Mouse (Mus musculus) monocyte, adult 2 months (primary cell): ENCODE results near the gene Entr1.
A peak's percentile ranks its signal among the peaks of the same experiment; 100 is the strongest.
"Not testable (repeated sequence)": the region's sequence is repeated elsewhere in the genome, so short reads cannot be mapped to it uniquely, and the experiment has no call there.

Experiments
- DNase-seq, 2 experiments: peaks; one replicate each; pipeline ENCODE4 v3.0.0; 2022; ENCODE audit warnings: low spot score in 2 of 2, low read depth in 1 of 2

The Entr1 gene

GRCm38 (mm10) chr2:26388682-26389153 is 398 bp downstream of the Entr1 start:
- no peak for DNase-seq

- DNase-seq: no peak
Measured at GRCm38 (mm10) chr2:26387713-26388112, 1.4 kb downstream of the Entr1 start.

GRCm38 (mm10) chr2:26380871-26381270 is 8.2 kb downstream of the Entr1 start:
- DNase-seq: not testable (repeated sequence)

GRCm38 (mm10) chr2:26380131-26380771 is 8.9 kb downstream of the Entr1 start, which contains the start of gene Snapc4:
Snapc4 (minus strand) TSS chr2:26380653.
- peak in 1 of 2 experiments; percentile 50 for DNase-seq

GRCm38 (mm10) chr2:26372396-26372795 is 16.7 kb downstream of the Entr1 start:
- DNase-seq: no peak

GRCm38 (mm10) chr2:26368572-26368971 is 20.5 kb downstream of the Entr1 start:
- DNase-seq: no peak

GRCm38 (mm10) chr2:26367911-26368310 is 21.2 kb downstream of the Entr1 start:
- DNase-seq: no peak

GRCm38 (mm10) chr2:26364738-26365465 is 24.2 kb downstream of the Entr1 start:
- DNase-seq: no peak

- DNase-seq: no peak
Measured at GRCm38 (mm10) chr2:26363481-26363880, 25.6 kb downstream of the Entr1 start.

GRCm38 (mm10) chr2:26362991-26363390 is 26.1 kb downstream of the Entr1 start:
- no peak for DNase-seq

- DNase-seq: peak; percentile 57 to 64
Measured at GRCm38 (mm10) chr2:26360772-26361171, 28.3 kb downstream of the Entr1 start, which contains the start of gene Card9. Card9 (minus strand) TSS chr2:26360918.

- peak; percentile 37 to 47 for DNase-seq
Measured at GRCm38 (mm10) chr2:26359983-26360382, 29.1 kb downstream of the Entr1 start.

GRCm38 (mm10) chr2:26358667-26359320 is 30.3 kb downstream of the Entr1 start:
- no peak for DNase-seq

- DNase-seq: no peak
Measured at GRCm38 (mm10) chr2:26357484-26357883, 31.6 kb downstream of the Entr1 start.

GRCm38 (mm10) chr2:26356678-26357077 is 32.4 kb downstream of the Entr1 start:
- DNase-seq: no peak

- DNase-seq: no peak
Measured at GRCm38 (mm10) chr2:26356231-26356630, 32.9 kb downstream of the Entr1 start.

GRCm38 (mm10) chr2:26354401-26354800 is 34.7 kb downstream of the Entr1 start:
- DNase-seq: no peak

GRCm38 (mm10) chr2:26353066-26353980 is 35.8 kb downstream of the Entr1 start:
- no peak for DNase-seq

- no peak for DNase-seq
Measured at GRCm38 (mm10) chr2:26352291-26352910, 36.7 kb downstream of the Entr1 start.
